Mouse (Mus musculus) liver, embryonic 12.5 days (tissue): ENCODE measurements at regions not wholly inside any gene's neighbourhood (a gene's known extent, or its start where the extent isn't known, plus 50 kb on each side); places are given as distances from the start of the nearest gene placed in this dataset.

Experiments
- ATAC-seq: fragments of 200-750 bp; cut with Nextera tagmentation; 2 replicates; pipeline ENCODE4 v1.8.0; 2017; ENCODE audit warnings: moderate number of reproducible peaks, mild to moderate bottlenecking, moderate library complexity
- H3K27ac ChIP-seq: fragments of 300-500 bp; sonication (generic); 2 replicates; pipeline ENCODE4 v1.5.1; 2016; ENCODE audit warnings: mild to moderate bottlenecking
- H3K27me3 ChIP-seq: fragments of 300-500 bp; sonication (generic); replicated peaks from 2 replicates; pipeline ENCODE4 v1.6.1; 2016; ENCODE audit warnings: mild to moderate bottlenecking, moderate library complexity
- H3K36me3 ChIP-seq: fragments of 300-500 bp; sonication (generic); 2 replicates; pipeline ENCODE4 v1.6.1; 2016; ENCODE audit warnings: mild to moderate bottlenecking, moderate library complexity
- H3K4me1 ChIP-seq: fragments of 300-500 bp; sonication (generic); 2 replicates; pipeline ENCODE4 v1.6.1; 2016
- H3K4me2 ChIP-seq: fragments of 300-500 bp; sonication (generic); 2 replicates; pipeline ENCODE4 v1.6.1; 2016; ENCODE audit warnings: mild to moderate bottlenecking, moderate library complexity
- H3K4me3 ChIP-seq: fragments of 300-500 bp; sonication (generic); 2 replicates; pipeline ENCODE4 v1.5.1; 2016; ENCODE audit warnings: mild to moderate bottlenecking, moderate library complexity
- H3K9ac ChIP-seq: fragments of 300-500 bp; sonication (generic); 2 replicates; pipeline ENCODE4 v1.6.1; 2016; ENCODE audit warnings: mild to moderate bottlenecking, moderate library complexity
- H3K9me3 ChIP-seq: fragments of 300-500 bp; sonication (generic); replicated peaks from 2 replicates; pipeline ENCODE4 v1.6.1; 2016; ENCODE audit warnings: mild to moderate bottlenecking, moderate library complexity
- WGBS: fragments of 180-500 bp; shearing (Covaris S2); methylation state at CpG from one replicate; pipeline ENCODE4 v1.1.7; 2016; ENCODE audit not compliant: insufficient replicate concordance; 5-methylcytosine and 5-hydroxymethylcytosine counted together

DNA sequence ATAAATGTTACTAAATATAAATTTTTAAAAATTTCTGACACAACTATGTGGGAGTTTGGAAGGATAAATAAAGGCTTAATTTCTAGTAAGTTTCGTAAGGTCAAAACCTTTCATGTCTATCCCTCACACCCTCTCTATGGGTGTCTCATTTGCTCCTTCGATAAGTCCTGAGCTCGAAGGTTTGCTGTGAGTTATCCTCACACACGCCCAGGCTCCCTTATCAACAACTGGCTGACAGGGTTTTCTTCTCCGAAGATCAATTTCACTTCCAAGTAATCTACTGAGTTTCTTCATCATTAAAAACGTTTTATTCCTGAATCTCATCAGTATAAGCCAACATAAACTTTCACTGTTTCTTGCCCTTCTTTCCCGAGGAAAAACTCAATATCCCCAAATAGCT is 416.0 kb upstream of the Nudt12 start:
- 0 out of 2 replicates have a peak, but pooled peaks have one; percentile 67 for ATAC-seq
- H3K4me3 ChIP-seq: no peak overlapping the region
- H3K36me3 ChIP-seq: no peaks in the 10 kb centered on the region
- H3K27me3 ChIP-seq: no peaks in the 10 kb centered on the region
- no peaks in the 10 kb centered on the region for H3K9me3 ChIP-seq
- H3K4me2 ChIP-seq: no peak overlapping the region
- H3K4me1 ChIP-seq: no peaks in the 10 kb centered on the region
- WGBS: 46% methylated on average over 7 of the region's 7 CpGs
- H3K27ac ChIP-seq: no peak overlapping the region
- H3K9ac ChIP-seq: no peak overlapping the region

GRCm38 (mm10) chr17:59421489-59421888 is 408.3 kb upstream of the Nudt12 start:
- Histone ChIP-seq H3K9ac (no peak overlapping the region), H3K27me3 (no peaks in the 10 kb centered on the region), H3K4me2 (no peak overlapping the region), H3K4me1 (no peaks in the 10 kb centered on the region), H3K4me3 (no peak overlapping the region), H3K27ac (no peak overlapping the region), H3K36me3 (no peaks in the 10 kb centered on the region), H3K9me3 (no peaks in the 10 kb centered on the region)
- no peak for ATAC-seq
- whole genome bisulfite sequencing: 76% methylated on average over 14 of the region's 14 CpGs

DNA sequence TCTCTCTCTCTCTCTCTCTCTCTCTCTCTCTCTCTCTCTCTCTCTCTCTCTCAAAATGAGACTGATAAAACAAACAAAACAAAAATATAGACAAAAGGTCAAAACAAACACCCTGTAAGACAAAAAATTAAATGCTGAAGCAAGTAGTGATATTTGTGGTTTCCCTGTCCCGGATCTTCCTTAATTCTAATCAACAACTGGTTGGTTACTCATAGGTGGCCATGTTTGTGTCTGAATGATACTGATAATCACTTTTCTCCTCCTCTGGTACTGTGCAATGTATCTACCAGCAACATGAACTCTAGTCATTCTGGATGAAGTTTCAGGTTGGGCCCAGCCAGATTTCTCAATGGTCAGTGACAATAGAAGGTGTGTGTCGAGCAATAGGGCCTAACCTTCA is 396.1 kb upstream of the Nudt12 start:
- ATAC-seq: no peak
- no peak overlapping the region for H3K9ac ChIP-seq
- no peaks in the 10 kb centered on the region for H3K4me1 ChIP-seq
- no peak overlapping the region for H3K4me3 ChIP-seq
- no peaks in the 10 kb centered on the region for H3K36me3 ChIP-seq
- no peak overlapping the region for H3K27ac ChIP-seq
- H3K4me2 ChIP-seq: no peak overlapping the region
- 54% methylated on average over 2 of the region's 2 CpGs for WGBS
- H3K9me3 ChIP-seq: no peaks in the 10 kb centered on the region
- no peaks in the 10 kb centered on the region for H3K27me3 ChIP-seq

- Histone ChIP-seq H3K9me3 (no peaks in the 10 kb centered on the region), H3K27ac (no peak overlapping the region), H3K36me3 (no peaks in the 10 kb centered on the region), H3K4me3 (no peak overlapping the region), H3K4me1 (no peaks in the 10 kb centered on the region), H3K9ac (no peak overlapping the region), H3K4me2 (no peak overlapping the region), H3K27me3 (no peaks in the 10 kb centered on the region)
- 55% methylated on average over 1 of the region's 1 CpGs for WGBS
- no peak for ATAC-seq
Measured at GRCm38 (mm10) chr17:59404525-59404924, 391.4 kb upstream of the Nudt12 start.

- H3K4me3 ChIP-seq: no peak overlapping the region
- H3K27ac ChIP-seq: no peak overlapping the region
- no peaks in the 10 kb centered on the region for H3K4me1 ChIP-seq
- no peaks in the 10 kb centered on the region for H3K36me3 ChIP-seq
- no peak for ATAC-seq
- H3K9ac ChIP-seq: no peak overlapping the region
- 63% methylated on average over 3 of the region's 3 CpGs for WGBS
- H3K9me3 ChIP-seq: no peaks in the 10 kb centered on the region
- H3K4me2 ChIP-seq: no peak overlapping the region
- no peaks in the 10 kb centered on the region for H3K27me3 ChIP-seq
Measured at GRCm38 (mm10) chr17:59397404-59397803, 384.2 kb upstream of the Nudt12 start.

GRCm38 (mm10) chr17:59383107-59383438 is 369.9 kb upstream of the Nudt12 start:
- no peak for ATAC-seq
- WGBS: 80% methylated on average over 5 of the region's 5 CpGs
- Histone ChIP-seq H3K4me2 (no peak overlapping the region), H3K27ac (no peak overlapping the region), H3K9me3 (no peaks in the 10 kb centered on the region), H3K27me3 (no peaks in the 10 kb centered on the region), H3K9ac (no peak overlapping the region), H3K36me3 (no peaks in the 10 kb centered on the region), H3K4me3 (no peak overlapping the region), H3K4me1 (no peaks in the 10 kb centered on the region)

- Histone ChIP-seq H3K27me3 (no peaks in the 10 kb centered on the region), H3K4me3 (no peak overlapping the region), H3K9me3 (no peaks in the 10 kb centered on the region), H3K27ac (no peak overlapping the region), H3K9ac (no peak overlapping the region), H3K36me3 (no peaks in the 10 kb centered on the region), H3K4me1 (no peaks in the 10 kb centered on the region), H3K4me2 (no peak overlapping the region)
- no peak for ATAC-seq
- 52% methylated on average over 7 of the region's 7 CpGs for WGBS
Measured at GRCm38 (mm10) chr17:59382225-59383106, 369.3 kb upstream of the Nudt12 start.

GRCm38 (mm10) chr17:59373505-59374106 is 360.4 kb upstream of the Nudt12 start:
- Histone ChIP-seq H3K27ac (no peak overlapping the region), H3K36me3 (no peaks in the 10 kb centered on the region), H3K27me3 (no peaks in the 10 kb centered on the region), H3K4me1 (no peaks in the 10 kb centered on the region), H3K9me3 (no peaks in the 10 kb centered on the region), H3K4me3 (no peak overlapping the region), H3K9ac (no peak overlapping the region), H3K4me2 (no peak overlapping the region)
- WGBS: 50% methylated on average over 7 of the region's 7 CpGs
- no peak for ATAC-seq

GRCm38 (mm10) chr17:59369624-59370541 is 356.7 kb upstream of the Nudt12 start:
- no peak for ATAC-seq
- H3K4me1 ChIP-seq: no peaks in the 10 kb centered on the region

DNA sequence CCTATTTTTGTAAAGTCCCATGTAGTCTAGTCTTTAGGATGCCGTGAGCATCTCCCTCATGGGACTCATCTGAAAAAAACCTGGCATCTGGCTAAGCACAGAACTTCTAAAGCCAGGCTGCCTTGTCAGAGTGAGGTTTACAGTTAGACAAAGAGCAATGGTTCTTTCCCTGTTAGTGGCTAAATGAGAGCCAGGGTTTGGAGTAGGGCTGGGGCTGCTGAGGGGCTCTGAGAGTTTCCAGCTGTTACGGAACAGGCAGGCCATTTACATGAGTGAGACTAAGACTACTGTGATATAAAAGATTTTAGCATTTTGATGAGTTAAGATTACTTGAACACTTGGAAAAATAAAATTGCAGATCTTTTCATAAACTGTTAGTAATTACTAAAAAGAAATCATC is 352.2 kb upstream of the Nudt12 start:
- WGBS: 62% methylated on average over 2 of the region's 2 CpGs
- no peak overlapping the region for H3K4me2 ChIP-seq
- no peaks in the 10 kb centered on the region for H3K36me3 ChIP-seq
- H3K4me3 ChIP-seq: no peak overlapping the region
- H3K4me1 ChIP-seq: no peaks in the 10 kb centered on the region
- H3K27me3 ChIP-seq: no peaks in the 10 kb centered on the region
- H3K27ac ChIP-seq: no peak overlapping the region
- no peak overlapping the region for H3K9ac ChIP-seq
- no peaks in the 10 kb centered on the region for H3K9me3 ChIP-seq
- no peak for ATAC-seq

More at GRCm38 (mm10) chr17:59369624-59370541, 356.7 kb upstream of the Nudt12 start:
- Histone ChIP-seq H3K9ac (no peak overlapping the region), H3K36me3 (no peaks in the 10 kb centered on the region), H3K27me3 (no peaks in the 10 kb centered on the region), H3K27ac (no peak overlapping the region), H3K4me2 (no peak overlapping the region), H3K4me3 (no peak overlapping the region), H3K9me3 (no peaks in the 10 kb centered on the region)
- WGBS: 71% methylated on average over 7 of the region's 7 CpGs

GRCm38 (mm10) chr17:59362110-59362509 is 348.9 kb upstream of the Nudt12 start:
- ATAC-seq: no peak
- 65% methylated on average over 7 of the region's 7 CpGs for WGBS
- H3K9me3 ChIP-seq: no peaks in the 10 kb centered on the region
- no peak overlapping the region for H3K27ac ChIP-seq
- H3K9ac ChIP-seq: no peak overlapping the region
- no peaks in the 10 kb centered on the region for H3K4me1 ChIP-seq
- no peak overlapping the region for H3K4me3 ChIP-seq
- H3K36me3 ChIP-seq: no peaks in the 10 kb centered on the region
- no peaks in the 10 kb centered on the region for H3K27me3 ChIP-seq
- no peak overlapping the region for H3K4me2 ChIP-seq

DNA sequence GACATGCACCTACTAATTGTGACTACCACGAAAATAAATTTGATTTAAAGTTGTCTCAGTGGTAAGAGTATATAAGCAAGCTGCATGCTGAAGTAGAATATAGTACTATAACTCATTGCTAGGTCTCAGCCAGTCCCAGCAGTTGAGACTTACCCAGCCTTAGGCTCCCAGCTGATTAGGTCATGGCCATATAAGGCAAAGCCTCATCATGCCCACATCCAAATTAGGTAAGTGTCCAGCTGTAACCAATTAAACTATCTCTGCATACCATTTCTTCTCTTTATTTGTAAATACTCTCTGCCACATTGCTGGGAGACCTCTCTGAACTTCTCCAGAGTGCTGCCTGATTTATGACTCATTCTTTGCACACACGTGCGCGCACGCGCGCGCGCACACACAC is 347.9 kb upstream of the Nudt12 start:
- no peak for ATAC-seq

More for the DNA sequence above, 347.9 kb upstream of the Nudt12 start:
- WGBS: 90% methylated on average over 9 of the region's 9 CpGs
- H3K9ac ChIP-seq: no peak overlapping the region
- no peak overlapping the region for H3K4me2 ChIP-seq
- H3K27ac ChIP-seq: no peak overlapping the region
- H3K4me3 ChIP-seq: no peak overlapping the region
- H3K27me3 ChIP-seq: no peaks in the 10 kb centered on the region
- no peaks in the 10 kb centered on the region for H3K4me1 ChIP-seq
- H3K36me3 ChIP-seq: no peaks in the 10 kb centered on the region
- H3K9me3 ChIP-seq: no peaks in the 10 kb centered on the region
